Mouse (Mus musculus) fat pad, adult 2 months (tissue): ENCODE data around the gene Golga1.

Experiments
- DNase-seq: peaks from one replicate; pipeline ENCODE4 v3.0.0-alpha.2; 2011; ENCODE audit warnings: low read depth, low spot score; ENCODE audit errors: extremely low read depth

Gene Golga1

DNA sequence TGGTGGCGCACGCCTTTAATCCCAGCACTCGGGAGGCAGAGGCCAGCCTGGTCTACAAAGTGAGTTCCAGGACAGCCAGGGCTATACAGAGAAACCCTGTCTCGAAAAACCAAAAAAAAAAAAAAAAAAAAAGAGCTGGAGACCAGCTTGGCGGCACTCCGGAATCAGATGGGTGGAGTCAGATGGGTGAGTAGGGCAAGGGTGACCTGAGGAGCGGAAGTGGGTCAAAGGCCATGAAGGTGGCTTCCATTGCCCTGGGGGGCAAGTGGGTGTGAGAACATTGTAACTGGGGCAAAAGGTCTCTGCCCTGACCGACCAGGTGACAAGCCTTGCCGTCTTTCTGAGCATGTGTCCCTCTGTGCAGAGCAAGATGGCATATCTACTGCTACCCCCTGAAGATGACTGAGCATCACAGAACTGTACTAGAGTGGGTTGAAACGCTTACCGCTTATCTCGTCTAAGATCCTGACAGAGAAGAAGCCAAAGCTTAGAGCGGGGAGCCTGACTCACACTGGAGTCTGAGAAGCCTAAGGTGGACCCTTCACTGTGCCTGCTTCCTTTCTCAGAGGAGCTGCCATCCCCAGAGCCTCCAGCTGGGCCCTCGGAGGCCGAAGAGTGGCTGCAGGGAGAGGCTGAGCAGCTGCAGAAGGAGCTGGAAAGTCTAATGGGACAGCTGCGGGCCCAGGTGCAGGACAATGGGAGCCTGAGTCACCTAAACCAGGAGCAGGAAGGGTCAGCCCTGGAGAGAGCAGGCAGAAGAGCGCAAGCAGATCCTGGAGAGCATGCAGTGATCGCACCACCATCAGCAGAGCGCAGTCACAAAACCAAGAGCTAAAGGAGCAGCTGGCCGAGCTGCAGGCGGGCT is 89.2 kb downstream of the Golga1 start:
- DNase-seq = no peak

DNA sequence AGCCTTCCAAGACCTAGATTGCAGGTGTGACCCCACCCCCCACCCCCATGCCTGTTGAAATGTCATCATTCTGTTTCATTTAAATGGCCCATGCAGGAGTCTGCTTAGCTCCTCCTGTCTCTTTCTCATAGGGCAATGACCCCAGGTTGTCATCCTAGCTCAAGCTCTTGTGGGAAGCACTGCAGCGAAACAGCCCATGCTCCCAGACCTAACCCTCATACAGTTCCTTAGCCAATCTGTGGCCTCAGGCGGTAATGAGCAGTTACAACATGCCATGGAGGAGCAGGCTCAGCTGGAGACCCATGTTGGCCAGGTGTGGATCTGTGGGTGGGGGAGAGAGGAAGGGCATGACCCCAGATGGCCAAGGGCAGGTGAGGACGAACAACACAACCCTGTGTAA is 90.2 kb downstream of the Golga1 start:
- peak; percentile 97 for DNase-seq

DNA sequence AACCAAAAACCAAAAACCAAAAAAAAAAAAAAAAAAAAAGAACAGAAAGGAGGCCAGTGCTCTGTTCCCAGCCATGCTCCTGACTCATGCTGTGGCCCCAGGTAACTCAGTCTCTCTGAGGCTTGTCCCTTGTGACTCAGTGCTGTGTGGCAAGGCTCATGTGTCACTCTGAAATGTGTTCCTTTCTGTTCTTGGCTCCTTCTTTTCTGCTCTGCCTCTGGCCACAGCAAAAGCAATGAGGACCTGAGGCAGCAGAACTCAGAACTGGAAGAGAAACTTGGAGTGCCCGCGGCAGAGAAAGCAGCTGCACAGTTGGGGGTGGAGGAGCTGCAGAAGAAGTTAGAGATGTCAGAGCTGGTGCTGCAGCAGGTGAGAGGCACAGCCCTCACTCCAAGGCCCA is 91.2 kb downstream of the Golga1 start:
- no peak for DNase-seq

DNA sequence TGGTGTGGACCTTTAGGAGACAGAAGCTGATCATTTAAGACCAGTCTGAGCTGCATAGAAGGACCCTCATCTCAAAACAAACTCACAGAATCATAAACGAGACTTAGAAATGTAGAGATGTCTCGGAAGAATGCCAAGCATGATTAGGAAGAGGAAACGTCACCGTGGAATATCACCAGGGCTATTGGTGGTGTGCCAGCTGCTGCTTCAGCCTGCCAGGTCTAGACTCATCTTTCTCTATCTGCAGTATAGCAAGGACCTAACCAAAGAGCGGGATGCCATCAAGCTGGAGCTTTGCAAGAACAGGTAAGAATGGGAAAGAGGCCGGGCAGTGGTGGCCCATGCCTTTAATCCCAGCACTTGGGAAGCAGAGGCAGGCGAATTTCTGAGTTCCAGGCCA is 91.6 kb downstream of the Golga1 start:
- no peak for DNase-seq

DNA sequence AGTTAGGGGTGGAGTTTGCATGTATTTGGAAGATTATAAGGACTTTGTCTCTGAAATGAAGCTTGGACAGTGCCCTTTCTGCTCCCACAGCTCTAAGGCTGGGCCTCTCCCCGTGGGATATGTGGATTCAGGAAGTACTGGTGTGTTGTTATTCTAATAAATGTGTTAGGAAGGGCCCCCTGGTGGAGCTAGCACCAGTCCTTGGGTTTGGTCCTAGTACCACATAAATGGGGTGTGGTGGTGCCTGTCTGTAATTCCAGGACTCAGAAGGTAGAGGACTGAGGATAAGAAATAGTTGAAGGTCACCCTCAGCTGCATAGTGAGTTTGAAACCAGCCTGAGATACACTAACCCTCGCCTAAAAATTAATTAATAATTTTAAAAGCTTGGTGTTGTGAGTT is 92.1 kb downstream of the Golga1 start:
- no peak for DNase-seq

DNA sequence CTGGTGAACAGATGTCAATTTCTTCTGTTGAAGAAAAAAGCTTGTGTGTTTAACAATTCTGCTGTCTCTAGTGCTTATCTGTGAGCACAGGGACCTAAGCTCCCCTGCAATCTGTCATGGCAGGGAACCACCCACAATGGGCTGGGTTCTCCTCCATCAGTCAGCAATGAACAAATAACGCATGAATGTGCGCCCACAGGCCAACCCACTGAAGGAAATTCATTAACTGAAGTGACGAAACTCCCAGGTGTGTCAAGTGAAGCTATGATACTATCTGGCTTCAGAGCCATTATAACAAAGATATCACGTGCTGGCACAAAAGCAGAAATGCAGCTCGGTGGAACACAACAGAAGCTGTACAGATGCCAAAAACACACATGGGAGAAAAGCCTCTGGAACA is 95.3 kb downstream of the Golga1 start:
- DNase-seq = no peak

DNA sequence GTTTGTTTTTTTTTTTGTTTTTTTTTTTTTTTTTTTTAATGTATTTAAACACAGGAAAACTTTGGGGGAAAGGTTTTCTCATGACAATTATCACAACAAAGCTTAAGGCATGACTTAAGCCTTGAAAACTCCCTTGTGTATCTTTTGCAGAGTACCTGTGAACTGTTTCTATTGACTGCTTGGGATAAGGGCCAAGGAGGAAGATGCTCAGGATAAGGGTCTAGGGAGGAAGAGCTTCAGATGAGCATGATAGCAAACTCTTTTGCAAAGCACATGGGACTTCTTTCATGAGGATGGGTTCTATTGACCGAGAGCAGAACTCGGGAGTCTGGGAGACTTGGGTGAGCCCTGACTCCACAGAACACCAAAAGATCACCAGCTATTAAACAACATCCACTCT is 95.7 kb downstream of the Golga1 start:
- no peak for DNase-seq
